Mouse (Mus musculus) ES-Bruce4 (cell line): ENCODE data around the gene Gabarap.

Source experiments
- CTCF ChIP-seq: IDR thresholded peaks from one replicate; pipeline ENCODE4 v1.8.1; 2011; ENCODE audit warnings: low read depth, low read length
- EP300 ChIP-seq: IDR thresholded peaks from 2 replicates; pipeline ENCODE4 v1.6.1; 2011; ENCODE audit warnings: low read depth, low read length; ENCODE audit not compliant: insufficient read depth
- POLR2A ChIP-seq: IDR thresholded peaks from one replicate; pipeline ENCODE4 v1.8.1; 2011; ENCODE audit warnings: low read length; ENCODE audit not compliant: insufficient read depth

GRCm38 (mm10) chr11:69999666-70000065 is 8.7 kb downstream of the Gabarap start:
- TF ChIP-seq CTCF (no peak), POLR2A (no peak), EP300 (no peak)
